Mouse (Mus musculus) heart, postnatal 10 days (tissue): Measurements from ENCODE around the gene BC004004. TPM values are rescaled to one million over a fixed set of nuclear protein-coding genes. Genes with fewer than 3 reads are reported as not detected.

Experiments used
- total RNA-seq, 2 experiments: library from RNA; stranded (reverse); gene quantifications; 2 replicates each; pipeline ENCODE4 v1.2.3; 2021

BC004004 gene
- total RNA-seq, 2 experiments from 2014 or later = 193 to 194 TPM

Other genes starting within 250 kb of the BC004004 start
- 100 to 1,000 TPM; 152 to 159 TPM for gene Srsf3, start 236.2 kb upstream of the BC004004 start, total RNA-seq
- 100 to 1,000 TPM in 1 of 2 experiments, 10 to 100 TPM in 1; 46.2 to 180 TPM for gene Cdkn1a, start 177.8 kb upstream of the BC004004 start, total RNA-seq
- gene Rab44, start 154.6 kb upstream of the BC004004 start, total RNA-seq = under 1 TPM; 0.34 to 0.87 TPM
- gene Cpne5, start 30.6 kb upstream of the BC004004 start, total RNA-seq = 1 to 10 TPM; 2.7 to 5.7 TPM
- 10 to 100 TPM; 31.2 to 34.1 TPM for gene Ppil1, start 4.6 kb upstream of the BC004004 start, total RNA-seq
- gene Pi16, start 48.9 kb downstream of the BC004004 start, total RNA-seq = 10 to 100 TPM; 26.9 to 33.9 TPM
- gene Mtch1, start 79.1 kb downstream of the BC004004 start, total RNA-seq = 100 to 1,000 TPM; 345 to 350 TPM
- 1 to 10 TPM; 2.5 to 2.6 TPM for gene Fgd2, start 92.1 kb downstream of the BC004004 start, total RNA-seq
- 10 to 100 TPM; 40.6 to 51.5 TPM for gene Pim1, start 222.0 kb downstream of the BC004004 start, total RNA-seq